Mouse (Mus musculus): ENCODE measurements around the gene Cradd.

- TF ChIP-seq POLR2A (IDR thresholded peaks at IDR 0.05; ENCODE audit: extremely low read depth, insufficient read depth, low read length) (no peak), CTCF (IDR thresholded peaks at IDR 0.05; ENCODE audit: low read depth, low read length) (no peak)
These were observed 25.4 kb downstream of the Cradd start for GRCm38 (mm10) chr10:95298504-95298903.

Measured in liver, adult 2 months (tissue).